Mouse (Mus musculus) heart, embryonic 14.5 days (tissue): ENCODE measurements around the gene Acvrl1. TPM values are rescaled to one million over a fixed set of nuclear protein-coding genes. Genes with fewer than 3 reads are reported as not detected.

Source experiments
- ATAC-seq: fragments of 200-750 bp; cut with Nextera tagmentation; 2 replicates; pipeline ENCODE4 v1.8.0; 2017; ENCODE audit warnings: low read depth, moderate TSS enrichment; ENCODE audit not compliant: insufficient number of reproducible peaks, insufficient read depth, low FRiP score
- H3K27ac ChIP-seq, 2 experiments: fragments of 200-500 bp in 1 of 2; fragments of 300-500 bp in 1 of 2; sonication (generic) in 1 of 2; replicated peaks in 1 of 2; 2 replicates each; pipeline ENCODE4 v1.5.1; 2012 to 2014; ENCODE audit warnings: low read depth in 2 of 2, low read length in 2 of 2, control low read depth in 1 of 2, mild to moderate bottlenecking in 1 of 2, mixed read lengths in 1 of 2; ENCODE audit not compliant: control insufficient read depth in 1 of 2, insufficient read depth in 1 of 2
- H3K27me3 ChIP-seq: fragments of 300-500 bp; sonication (generic); 2 replicates; pipeline ENCODE4 v1.6.1; 2014; ENCODE audit warnings: mild to moderate bottlenecking, low read length, control low read depth; ENCODE audit not compliant: control insufficient read depth, insufficient read depth
- H3K36me3 ChIP-seq: fragments of 300-500 bp; sonication (generic); 2 replicates; pipeline ENCODE4 v1.6.1; 2014; ENCODE audit warnings: mild to moderate bottlenecking, control low read depth, low read length, mixed read lengths; ENCODE audit not compliant: control insufficient read depth, insufficient read depth
- H3K4me1 ChIP-seq, 2 experiments: fragments of 200-500 bp in 1 of 2; fragments of 300-500 bp in 1 of 2; sonication (generic) in 1 of 2; 2 replicates each; pipeline ENCODE4 v1.6.1; 2012 to 2014; ENCODE audit warnings: low read length in 2 of 2, control low read depth in 1 of 2, mixed read lengths in 1 of 2; ENCODE audit not compliant: control insufficient read depth in 2 of 2, insufficient read depth in 2 of 2
- H3K4me2 ChIP-seq: fragments of 300-500 bp; sonication (generic); 2 replicates; pipeline ENCODE4 v1.6.1; 2014; ENCODE audit warnings: mild to moderate bottlenecking, low read length
- H3K4me3 ChIP-seq, 2 experiments: fragments of 200-500 bp in 1 of 2; fragments of 300-500 bp in 1 of 2; sonication (generic) in 1 of 2; 2 replicates each; pipeline ENCODE4 v1.5.1; 2012 to 2014; ENCODE audit warnings: low read length in 2 of 2, mild to moderate bottlenecking in 2 of 2, control low read depth in 1 of 2, low read depth in 1 of 2, moderate library complexity in 1 of 2; ENCODE audit not compliant: control insufficient read depth in 1 of 2, insufficient read depth in 1 of 2
- H3K9ac ChIP-seq: fragments of 300-500 bp; sonication (generic); 2 replicates; pipeline ENCODE4 v1.6.1; 2014; ENCODE audit warnings: mild to moderate bottlenecking, low read length
- H3K9me3 ChIP-seq: fragments of 300-500 bp; sonication (generic); 2 replicates; pipeline ENCODE4 v1.6.1; 2016; ENCODE audit warnings: low read length, control low read depth; ENCODE audit not compliant: control insufficient read depth
- WGBS: fragments of 180-500 bp; shearing (Covaris S2); extraction: QIAGEN DNeasy Blood & Tissue Kit; methylation state at CpG from one replicate; pipeline ENCODE4 v1.1.7; 2014; 5-methylcytosine and 5-hydroxymethylcytosine counted together
- polyA plus RNA-seq: library from polyadenylated mRNA; unstranded; fragments of >200 nt; fragmentation: Nextera tagmentation; extraction: Ambion mirVana; gene quantifications from 2 replicates; pipeline ENCODE4 v1.2.1, GENCODE M21; 2014

Acvrl1 gene
- polyA plus RNA-seq, 1 experiment from 2014 or later = 5.8 TPM

GRCm38 (mm10) chr15:101125561-101125960, 2.8 kb upstream of the Acvrl1 start:
- peaks cover 22% of the 10 kb centered on the region in 2 experiments; a peak in 3 of 4 replicates for H3K4me1 ChIP-seq
- H3K9me3 ChIP-seq = no peaks in the 10 kb centered on the region
- no peak overlapping the region for H3K27ac ChIP-seq
- no peak overlapping the region for H3K4me3 ChIP-seq
- no peak overlapping the region for H3K9ac ChIP-seq
- peaks cover 30% of the 10 kb centered on the region for H3K27me3 ChIP-seq
- H3K4me2 ChIP-seq = no peak overlapping the region
- no peak for ATAC-seq
- WGBS = 83% methylated on average over 6 of the region's 6 CpGs
- H3K36me3 ChIP-seq = no peaks in the 10 kb centered on the region

- Histone ChIP-seq H3K27ac (peak overlapping the region in 1 of 2 experiments; percentile 24; a peak in 2 of 4 replicates), H3K9me3 (no peaks in the 10 kb centered on the region), H3K4me3 (no peak overlapping the region), H3K4me2 (no peak overlapping the region), H3K27me3 (peaks cover 38% of the 10 kb centered on the region), H3K36me3 (no peaks in the 10 kb centered on the region), H3K9ac (no peak overlapping the region), H3K4me1 (peaks cover 31 to 32% of the 10 kb centered on the region in 2 experiments)
- WGBS = 62% methylated on average over 12 of the region's 12 CpGs
- peak; percentile 37; the same call in 1 of the 2 replicates for ATAC-seq
These were observed 1.3 kb upstream of the Acvrl1 start for GRCm38 (mm10) chr15:101126876-101127544.

- WGBS = 7% methylated on average over 5 of the region's 5 CpGs
- H3K9me3 ChIP-seq = no peaks in the 10 kb centered on the region
- H3K27me3 ChIP-seq = peaks cover 38% of the 10 kb centered on the region
- peak overlapping the region; percentile 70; the same call in 1 of the 2 replicates for H3K9ac ChIP-seq
- H3K4me2 ChIP-seq = peak overlapping the region; percentile 68
- H3K27ac ChIP-seq = no peak overlapping the region
- peak overlapping the region; percentile 45 to 47 for H3K4me3 ChIP-seq
- H3K4me1 ChIP-seq = peaks cover 28 to 31% of the 10 kb centered on the region in 2 experiments
- ATAC-seq = no peak
- no peaks in the 10 kb centered on the region for H3K36me3 ChIP-seq
These were observed 1.1 kb downstream of the Acvrl1 start for GRCm38 (mm10) chr15:101129412-101129811.

GRCm38 (mm10) chr15:101131498-101131897, 3.2 kb downstream of the Acvrl1 start:
- H3K9me3 ChIP-seq = no peaks in the 10 kb centered on the region
- H3K27ac ChIP-seq = no peak overlapping the region
- H3K36me3 ChIP-seq = no peaks in the 10 kb centered on the region
- H3K4me2 ChIP-seq = peak overlapping the region; percentile 42
- ATAC-seq = no peak
- H3K4me1 ChIP-seq = peaks cover 28% of the 10 kb centered on the region in 2 experiments
- H3K9ac ChIP-seq = peak overlapping the region; percentile 11; the same call in 1 of the 2 replicates
- peak overlapping the region in 1 of 2 experiments; percentile 6; a peak in 1 of 4 replicates for H3K4me3 ChIP-seq
- 9% methylated on average over 11 of the region's 11 CpGs for WGBS
- peaks cover 31% of the 10 kb centered on the region for H3K27me3 ChIP-seq

GRCm38 (mm10) chr15:101132041-101132440, 3.7 kb downstream of the Acvrl1 start:
- Histone ChIP-seq H3K27ac (no peak overlapping the region), H3K4me1 (peaks cover 28% of the 10 kb centered on the region in 2 experiments), H3K27me3 (peaks cover 31% of the 10 kb centered on the region), H3K4me2 (peak overlapping the region; percentile 42), H3K9ac (0 out of 2 replicates have a peak overlapping the region, but pooled peaks have one; percentile 11), H3K36me3 (no peaks in the 10 kb centered on the region), H3K4me3 (0 out of 4 replicates have a peak overlapping the region, but pooled peaks of 1 of the 2 experiments have one; percentile 6), H3K9me3 (no peaks in the 10 kb centered on the region)
- ATAC-seq = no peak
- WGBS = 50% methylated on average over 6 of the region's 6 CpGs

- Histone ChIP-seq H3K4me2 (no peak overlapping the region), H3K27me3 (peaks cover 25% of the 10 kb centered on the region), H3K27ac (0 out of 4 replicates have a peak overlapping the region, but pooled peaks of 1 of the 2 experiments have one; percentile 25), H3K4me3 (no peak overlapping the region), H3K9ac (no peak overlapping the region), H3K9me3 (no peaks in the 10 kb centered on the region), H3K36me3 (no peaks in the 10 kb centered on the region), H3K4me1 (peaks cover 28% of the 10 kb centered on the region in 2 experiments)
- WGBS = 71% methylated on average over 6 of the region's 6 CpGs
- no peak for ATAC-seq
These were observed 4.4 kb downstream of the Acvrl1 start for GRCm38 (mm10) chr15:101132761-101133160.

- Histone ChIP-seq H3K4me1 (peaks cover 18 to 24% of the 10 kb centered on the region in 2 experiments), H3K27ac (peak overlapping the region in 1 of 2 experiments; percentile 59; a peak in 2 of 4 replicates), H3K4me2 (peak overlapping the region; percentile 34; the same call in 1 of the 2 replicates), H3K4me3 (peak overlapping the region; percentile 11 to 13; a peak in 1 of 4 replicates), H3K27me3 (peaks cover 21% of the 10 kb centered on the region), H3K36me3 (no peaks in the 10 kb centered on the region), H3K9me3 (no peaks in the 10 kb centered on the region), H3K9ac (peak overlapping the region; percentile 25; the same call in 1 of the 2 replicates)
- no peak for ATAC-seq
- WGBS = 36% methylated on average over 15 of the region's 15 CpGs
These were observed 5.8 kb downstream of the Acvrl1 start for GRCm38 (mm10) chr15:101133993-101134704.
